Mouse (Mus musculus) hindbrain, embryonic 15.5 days (tissue): ENCODE measurements around the gene 6030468B19Rik. TPM values are rescaled to one million over a fixed set of nuclear protein-coding genes. Genes with fewer than 3 reads are reported as not detected.

ENCODE experiments used
- ATAC-seq: fragments of 200-750 bp; cut with Nextera tagmentation; 2 replicates; pipeline ENCODE4 v1.8.0; 2017; ENCODE audit warnings: low read depth, moderate number of reproducible peaks, moderate TSS enrichment; ENCODE audit not compliant: low FRiP score
- H3K27ac ChIP-seq: fragments of 300-500 bp; sonication (generic); replicated peaks from 2 replicates; pipeline ENCODE4 v1.5.1; 2015; ENCODE audit warnings: mild to moderate bottlenecking, inconsistent platforms
- H3K27me3 ChIP-seq: fragments of 300-500 bp; sonication (generic); 2 replicates; pipeline ENCODE4 v1.6.1; 2015; ENCODE audit warnings: control low read depth, inconsistent platforms
- H3K36me3 ChIP-seq: fragments of 300-500 bp; sonication (generic); 2 replicates; pipeline ENCODE4 v1.6.1; 2015; ENCODE audit warnings: control low read depth, inconsistent platforms
- H3K4me1 ChIP-seq: fragments of 300-500 bp; sonication (generic); replicated peaks from 2 replicates; pipeline ENCODE4 v1.6.1; 2015; ENCODE audit warnings: control low read depth, inconsistent platforms
- H3K4me2 ChIP-seq: fragments of 300-500 bp; sonication (generic); 2 replicates; pipeline ENCODE4 v1.6.1; 2015; ENCODE audit warnings: moderate library complexity, mild to moderate bottlenecking, inconsistent platforms
- H3K4me3 ChIP-seq: fragments of 300-500 bp; sonication (generic); 2 replicates; pipeline ENCODE4 v1.5.1; 2015; ENCODE audit warnings: mild to moderate bottlenecking, inconsistent platforms
- H3K9ac ChIP-seq: fragments of 300-500 bp; sonication (generic); 2 replicates; pipeline ENCODE4 v1.6.1; 2015; ENCODE audit warnings: inconsistent platforms
- H3K9me3 ChIP-seq: fragments of 300-500 bp; sonication (generic); 2 replicates; pipeline ENCODE4 v1.6.1; 2016; ENCODE audit warnings: control low read depth, inconsistent platforms
- WGBS: fragments of 180-500 bp; shearing (Covaris S2); methylation state at CpG from one replicate; pipeline ENCODE4 v1.1.7; 2015; 5-methylcytosine and 5-hydroxymethylcytosine counted together
- polyA plus RNA-seq: library from polyadenylated mRNA; unstranded; fragments of >200 nt; fragmentation: Nextera tagmentation; extraction: Ambion mirVana; gene quantifications from 2 replicates; pipeline ENCODE4 v1.2.1, GENCODE M21; 2015

Gene 6030468B19Rik
- not detected in 2 replicates for polyA plus RNA-seq

DNA sequence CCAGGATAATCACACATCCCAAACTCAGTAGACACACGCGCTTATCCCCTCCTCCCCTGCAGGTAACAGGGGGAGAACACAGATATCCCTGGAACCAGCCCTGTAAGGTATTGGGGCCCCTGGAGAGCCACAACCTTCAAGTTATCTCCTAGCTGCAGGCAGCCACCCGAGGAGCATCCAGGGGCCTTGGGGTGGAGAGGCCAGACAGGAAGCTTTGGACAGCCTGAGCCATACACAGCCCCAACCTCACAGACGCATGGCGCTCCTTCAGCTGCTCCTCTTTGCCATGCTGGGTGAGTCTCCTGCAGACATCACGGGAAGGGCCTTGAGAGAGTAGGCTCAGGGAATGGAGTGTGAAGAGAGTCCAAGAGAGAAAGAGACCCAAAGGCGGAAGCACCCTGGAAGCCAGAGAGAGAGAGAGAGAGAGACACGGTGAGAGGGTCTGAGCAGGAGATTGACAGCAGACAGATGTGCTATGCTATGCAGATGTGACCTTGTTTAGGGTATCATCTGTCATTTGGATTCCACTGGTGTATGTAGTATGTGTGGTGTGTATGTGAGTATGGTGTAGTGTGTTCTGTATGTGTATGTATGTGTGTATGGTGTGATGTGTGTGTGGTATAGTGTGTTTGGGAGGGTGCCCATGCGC lies at the start of gene 6030468B19Rik:
Gene 6030468B19Rik (plus strand): TSS at position 150 of the 649 bp plus-strand sequence.
- 65% methylated on average over 9 of the region's 9 CpGs for WGBS
- no peaks in the 10 kb centered on the region for H3K4me1 ChIP-seq
- no peak within 1 kb of the TSS for H3K4me2 ChIP-seq

DNA sequence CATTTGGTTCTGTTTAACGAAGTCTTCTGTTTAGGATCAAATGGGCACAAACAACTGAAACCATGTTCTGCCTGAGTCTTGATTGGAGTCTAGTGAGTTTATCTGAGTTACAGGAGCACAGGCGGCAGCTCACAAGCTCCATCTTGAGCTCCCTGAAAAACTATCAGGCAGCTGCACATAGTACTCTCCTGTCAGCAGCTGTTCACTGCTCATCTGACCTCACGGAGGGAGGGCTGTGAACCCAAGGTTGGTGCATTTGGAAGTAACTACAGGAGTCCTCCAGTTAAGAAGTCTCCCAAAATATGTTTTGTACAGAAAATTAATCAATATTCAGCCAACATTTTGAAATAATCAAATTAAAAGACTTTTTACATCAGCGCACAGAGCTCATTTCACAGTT lies 48.8 kb upstream of the 6030468B19Rik start:
- Histone ChIP-seq H3K9me3 (no peaks in the 10 kb centered on the region), H3K9ac (no peak overlapping the region), H3K4me1 (no peaks in the 10 kb centered on the region), H3K4me2 (no peak overlapping the region), H3K4me3 (no peak overlapping the region), H3K27me3 (no peaks in the 10 kb centered on the region), H3K36me3 (peaks cover 94% of the 10 kb centered on the region), H3K27ac (no peak overlapping the region)
- ATAC-seq: no peak
- WGBS: 84% methylated on average over 4 of the region's 4 CpGs

More for the DNA sequence above, at the start of gene 6030468B19Rik:
- H3K9ac ChIP-seq: no peak within 1 kb of the TSS
- no peaks in the 10 kb centered on the region for H3K27me3 ChIP-seq
- H3K36me3 ChIP-seq: no peaks in the 10 kb centered on the region
- H3K4me3 ChIP-seq: no peak within 1 kb of the TSS
- H3K27ac ChIP-seq: no peak within 1 kb of the TSS
- ATAC-seq: no peak
- H3K9me3 ChIP-seq: no peaks in the 10 kb centered on the region

DNA sequence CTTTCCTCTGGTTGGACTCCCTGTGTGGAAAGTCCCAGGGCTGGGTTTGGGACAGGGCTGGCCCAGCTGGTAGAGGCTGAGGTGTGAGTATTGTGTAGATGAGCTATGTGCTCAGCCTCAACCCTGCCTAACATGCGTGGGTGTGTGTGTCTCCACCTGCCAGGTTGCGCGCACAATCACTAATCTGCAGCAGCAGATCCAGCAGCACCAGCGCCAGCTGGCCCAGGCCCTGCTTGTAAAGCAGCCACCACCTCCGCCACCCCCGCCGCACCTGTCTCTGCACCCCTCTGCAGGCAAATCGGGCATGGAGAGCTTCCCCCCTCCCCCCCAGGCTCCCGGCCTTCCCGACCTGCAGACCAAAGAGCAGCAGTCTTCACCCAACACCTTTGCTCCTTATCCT lies 48.0 kb upstream of the 6030468B19Rik start:
- Histone ChIP-seq H3K4me1 (no peaks in the 10 kb centered on the region), H3K4me2 (no peak overlapping the region), H3K4me3 (no peak overlapping the region), H3K27me3 (no peaks in the 10 kb centered on the region), H3K9ac (no peak overlapping the region), H3K36me3 (peaks cover 94% of the 10 kb centered on the region), H3K27ac (no peak overlapping the region), H3K9me3 (no peaks in the 10 kb centered on the region)
- ATAC-seq: no peak
- 95% methylated on average over 10 of the region's 10 CpGs for WGBS

DNA sequence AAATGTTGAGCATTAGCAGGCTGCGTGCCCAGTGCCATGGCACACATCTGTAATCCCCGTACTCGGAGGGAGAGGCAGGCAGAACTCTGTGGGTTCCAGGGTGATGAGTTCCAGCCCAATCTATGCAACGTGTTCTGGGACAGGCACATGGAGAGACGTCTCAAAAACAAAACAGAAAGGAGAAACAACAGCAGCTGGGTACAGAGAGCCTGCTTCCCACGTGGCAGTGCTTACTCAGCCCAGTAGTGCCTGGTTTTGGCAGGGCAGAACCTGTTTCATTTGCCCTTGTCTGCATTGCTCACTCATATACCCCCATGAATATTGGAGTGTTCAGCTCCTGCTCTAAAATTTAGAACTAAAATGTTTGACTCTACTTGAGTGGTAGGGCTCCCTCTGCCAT lies 45.9 kb upstream of the 6030468B19Rik start:
- H3K9ac ChIP-seq: no peak overlapping the region
- WGBS: 89% methylated on average over 6 of the region's 6 CpGs
- no peak overlapping the region for H3K4me2 ChIP-seq
- ATAC-seq: no peak
- no peaks in the 10 kb centered on the region for H3K9me3 ChIP-seq
- peaks cover 94% of the 10 kb centered on the region for H3K36me3 ChIP-seq
- H3K4me3 ChIP-seq: no peak overlapping the region
- H3K4me1 ChIP-seq: no peaks in the 10 kb centered on the region
- no peak overlapping the region for H3K27ac ChIP-seq
- H3K27me3 ChIP-seq: no peaks in the 10 kb centered on the region

DNA sequence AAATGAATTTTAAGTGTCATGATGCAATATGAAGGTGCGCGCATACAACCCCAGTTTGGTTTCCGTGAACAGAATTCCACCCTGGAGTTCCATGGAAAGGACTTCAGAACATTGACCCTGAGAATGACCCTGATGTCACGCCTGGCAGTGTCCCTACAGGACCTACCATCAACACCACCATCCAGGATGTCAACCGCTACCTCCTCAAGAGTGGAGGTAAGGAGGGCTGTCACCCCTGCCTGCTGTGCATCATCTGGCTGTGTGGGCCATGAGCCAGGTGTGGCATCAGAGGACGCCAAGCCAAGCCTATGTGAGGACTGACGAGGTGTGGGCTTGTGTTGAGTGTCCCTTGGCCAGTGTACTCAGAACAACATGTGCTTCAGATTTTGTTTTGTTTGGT lies 41.6 kb upstream of the 6030468B19Rik start:
- Histone ChIP-seq H3K9me3 (no peaks in the 10 kb centered on the region), H3K27ac (no peak overlapping the region), H3K4me3 (no peak overlapping the region), H3K36me3 (peaks cover 94% of the 10 kb centered on the region), H3K4me1 (no peaks in the 10 kb centered on the region), H3K4me2 (no peak overlapping the region), H3K27me3 (no peaks in the 10 kb centered on the region), H3K9ac (no peak overlapping the region)
- WGBS: 94% methylated on average over 7 of the region's 7 CpGs
- ATAC-seq: no peak

DNA sequence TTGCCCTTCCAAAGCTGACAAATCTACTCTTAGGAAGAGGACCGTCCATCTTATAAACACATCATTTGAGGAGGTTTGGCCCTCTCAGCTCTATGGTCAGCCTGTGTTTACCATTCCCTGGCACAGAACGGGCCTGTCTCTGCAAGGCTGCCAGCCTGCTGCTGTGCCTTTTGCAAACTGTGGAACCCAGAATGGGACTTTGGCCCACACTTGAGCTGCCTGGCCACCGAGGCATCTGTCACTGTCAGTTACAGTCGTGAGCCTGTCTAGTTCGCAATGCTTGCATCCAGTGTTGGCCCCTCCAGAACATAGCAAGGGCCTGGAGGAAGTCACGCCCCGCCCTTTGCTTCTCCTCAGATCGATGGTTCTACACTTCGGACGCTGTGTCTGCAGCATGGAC lies 38.2 kb upstream of the 6030468B19Rik start:
- WGBS: 87% methylated on average over 10 of the region's 10 CpGs

DNA sequence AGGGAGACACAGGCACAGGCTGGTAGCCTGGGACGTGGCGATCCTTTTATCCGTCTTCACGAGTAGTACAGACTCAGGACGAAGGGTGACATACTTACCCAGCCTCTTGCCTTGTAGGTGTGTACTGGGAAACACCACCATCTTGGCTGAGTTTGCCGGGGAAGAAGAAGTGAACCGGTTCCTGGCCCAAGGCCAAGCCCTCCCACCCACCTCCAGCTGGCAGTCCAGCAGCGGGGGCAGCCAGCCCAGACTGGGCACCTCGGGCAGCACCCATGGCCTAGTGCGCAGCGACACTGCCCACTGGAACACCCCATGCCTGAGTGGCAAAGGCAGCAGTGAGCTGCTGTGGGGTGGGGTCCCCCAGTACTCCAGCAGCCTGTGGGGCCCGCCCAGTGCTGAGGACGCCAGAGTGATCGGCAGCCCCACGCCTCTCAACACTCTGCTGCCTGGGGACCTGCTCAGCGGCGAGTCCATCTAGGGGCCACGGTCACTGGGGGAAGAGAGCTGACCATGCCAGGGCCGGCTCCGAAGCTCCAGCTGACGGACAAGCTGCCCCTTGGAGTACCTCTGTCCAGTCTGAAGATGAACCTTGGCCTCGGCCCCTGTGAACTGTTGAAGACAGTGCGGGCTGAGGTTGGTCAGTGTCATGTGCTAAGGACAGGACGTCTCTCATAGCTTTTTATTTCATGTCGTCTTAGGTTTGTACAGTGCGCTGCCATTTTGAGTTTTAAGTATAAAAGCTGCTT lies 36.9 kb upstream of the 6030468B19Rik start:
- 87% methylated on average over 26 of the region's 26 CpGs for WGBS
- H3K36me3 ChIP-seq: peaks cover 86% of the 10 kb centered on the region

More for the DNA sequence above, 38.2 kb upstream of the 6030468B19Rik start:
- no peak overlapping the region for H3K27ac ChIP-seq
- H3K36me3 ChIP-seq: peaks cover 91% of the 10 kb centered on the region
- no peak for ATAC-seq
- no peaks in the 10 kb centered on the region for H3K4me1 ChIP-seq
- H3K4me3 ChIP-seq: no peak overlapping the region
- no peaks in the 10 kb centered on the region for H3K27me3 ChIP-seq
- H3K9me3 ChIP-seq: no peaks in the 10 kb centered on the region
- no peak overlapping the region for H3K4me2 ChIP-seq
- H3K9ac ChIP-seq: no peak overlapping the region

DNA sequence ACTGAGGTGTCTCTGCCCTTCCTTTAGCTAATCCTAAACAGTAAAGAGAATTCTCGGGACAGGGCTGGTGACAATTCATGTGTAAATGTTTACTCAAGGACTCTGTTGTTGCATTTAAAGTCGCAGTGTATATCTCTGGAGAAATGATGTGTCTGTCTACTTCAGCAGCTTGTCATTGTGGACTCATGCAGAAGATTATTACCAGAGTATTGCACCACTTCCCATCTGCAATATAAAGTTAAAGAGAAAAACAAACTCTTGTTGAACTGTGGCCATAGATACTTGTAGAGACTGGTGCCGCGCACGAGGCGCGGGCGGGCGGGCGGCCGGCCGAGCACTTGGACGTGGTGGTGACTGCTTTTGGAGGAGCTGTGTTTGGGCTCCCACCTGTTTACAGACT lies 35.7 kb upstream of the 6030468B19Rik start:
- H3K27ac ChIP-seq: no peak overlapping the region
- H3K36me3 ChIP-seq: peaks cover 73% of the 10 kb centered on the region
- H3K4me2 ChIP-seq: no peak overlapping the region
- H3K9me3 ChIP-seq: no peaks in the 10 kb centered on the region
- ATAC-seq: no peak
- H3K4me1 ChIP-seq: no peaks in the 10 kb centered on the region
- no peak overlapping the region for H3K9ac ChIP-seq
- WGBS: 93% methylated on average over 13 of the region's 13 CpGs
- H3K4me3 ChIP-seq: no peak overlapping the region
- no peaks in the 10 kb centered on the region for H3K27me3 ChIP-seq

More for the DNA sequence above, 36.9 kb upstream of the 6030468B19Rik start:
- no peak overlapping the region for H3K27ac ChIP-seq
- no peak overlapping the region for H3K9ac ChIP-seq
- no peaks in the 10 kb centered on the region for H3K9me3 ChIP-seq
- no peak overlapping the region for H3K4me2 ChIP-seq
- H3K4me3 ChIP-seq: no peak overlapping the region
- H3K27me3 ChIP-seq: no peaks in the 10 kb centered on the region
- ATAC-seq: no peak
- no peaks in the 10 kb centered on the region for H3K4me1 ChIP-seq

DNA sequence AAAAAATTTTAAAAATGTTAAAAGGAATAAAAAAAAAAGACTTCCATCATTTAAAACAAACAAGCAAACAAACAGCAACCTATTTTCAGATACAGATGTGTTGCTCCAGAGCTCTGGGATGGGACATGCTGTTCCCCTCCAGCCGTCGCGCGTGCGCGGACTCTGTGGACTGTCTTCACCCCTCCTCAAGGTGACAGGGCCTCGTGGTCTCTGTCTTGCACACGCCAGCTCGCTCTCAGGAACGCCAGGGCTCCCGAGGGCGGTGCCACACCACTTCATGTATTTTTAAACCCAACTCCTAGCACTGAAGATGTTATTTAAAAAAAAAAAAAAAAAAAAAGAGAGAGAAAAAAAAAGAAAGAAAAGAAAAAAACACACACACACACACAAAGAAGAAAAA lies 35.2 kb upstream of the 6030468B19Rik start:
- Histone ChIP-seq H3K4me1 (no peaks in the 10 kb centered on the region), H3K4me2 (no peak overlapping the region), H3K27ac (no peak overlapping the region), H3K4me3 (no peak overlapping the region), H3K9me3 (no peaks in the 10 kb centered on the region), H3K36me3 (peaks cover 69% of the 10 kb centered on the region), H3K9ac (no peak overlapping the region), H3K27me3 (no peaks in the 10 kb centered on the region)
- 91% methylated on average over 12 of the region's 12 CpGs for WGBS
- ATAC-seq: no peak

DNA sequence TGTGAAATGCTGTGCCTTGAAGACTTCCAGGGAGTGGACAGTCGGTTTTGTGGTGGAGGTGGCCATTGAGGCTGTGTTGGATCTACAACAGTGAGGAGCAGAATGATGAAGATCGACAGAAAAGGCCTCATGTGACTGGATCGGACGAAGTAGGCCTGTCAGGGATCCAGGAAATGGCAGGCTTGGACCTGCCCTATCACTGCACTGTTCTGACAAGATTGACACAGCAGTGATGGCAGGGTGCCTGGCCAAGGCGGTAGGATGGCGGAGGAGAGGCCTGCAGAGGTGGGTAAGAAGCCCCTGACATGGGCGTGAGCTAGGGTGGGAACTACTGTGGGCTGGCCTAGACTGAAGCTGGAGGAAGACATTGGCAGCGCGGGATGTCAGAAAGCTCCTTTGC lies 33.1 kb upstream of the 6030468B19Rik start:
- no peaks in the 10 kb centered on the region for H3K9me3 ChIP-seq
- H3K4me2 ChIP-seq: no peak overlapping the region
- 89% methylated on average over 9 of the region's 9 CpGs for WGBS
- ATAC-seq: no peak
- H3K9ac ChIP-seq: no peak overlapping the region
- no peaks in the 10 kb centered on the region for H3K27me3 ChIP-seq
- H3K27ac ChIP-seq: no peak overlapping the region
- H3K4me1 ChIP-seq: peaks cover 4% of the 10 kb centered on the region
- H3K36me3 ChIP-seq: peaks cover 49% of the 10 kb centered on the region
- H3K4me3 ChIP-seq: no peak overlapping the region

DNA sequence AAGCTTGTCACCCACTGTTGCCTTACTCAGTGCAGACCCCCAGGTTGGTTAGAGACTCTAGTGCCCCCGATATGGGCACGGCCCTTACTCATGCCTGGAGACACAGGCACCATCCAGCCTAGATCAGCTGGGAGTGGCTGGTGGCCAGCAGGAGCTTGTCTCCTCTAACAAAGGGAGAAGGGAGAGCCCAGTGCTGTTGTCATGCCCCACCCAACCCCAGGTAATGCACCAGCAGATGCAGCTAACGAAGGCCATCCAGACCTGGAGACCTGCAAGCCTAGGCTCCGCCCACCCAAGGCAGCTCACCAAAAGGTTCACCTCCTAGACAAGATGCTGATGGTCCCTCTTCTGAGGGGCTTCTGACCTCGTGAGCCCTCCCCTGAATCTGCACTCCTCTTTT lies 32.1 kb upstream of the 6030468B19Rik start:
- Histone ChIP-seq H3K9me3 (no peaks in the 10 kb centered on the region), H3K9ac (no peak overlapping the region), H3K4me1 (peaks cover 15% of the 10 kb centered on the region), H3K27ac (no peak overlapping the region), H3K27me3 (no peaks in the 10 kb centered on the region), H3K36me3 (peaks cover 38% of the 10 kb centered on the region), H3K4me3 (no peak overlapping the region), H3K4me2 (no peak overlapping the region)
- ATAC-seq: no peak
- WGBS: 84% methylated on average over 5 of the region's 5 CpGs

DNA sequence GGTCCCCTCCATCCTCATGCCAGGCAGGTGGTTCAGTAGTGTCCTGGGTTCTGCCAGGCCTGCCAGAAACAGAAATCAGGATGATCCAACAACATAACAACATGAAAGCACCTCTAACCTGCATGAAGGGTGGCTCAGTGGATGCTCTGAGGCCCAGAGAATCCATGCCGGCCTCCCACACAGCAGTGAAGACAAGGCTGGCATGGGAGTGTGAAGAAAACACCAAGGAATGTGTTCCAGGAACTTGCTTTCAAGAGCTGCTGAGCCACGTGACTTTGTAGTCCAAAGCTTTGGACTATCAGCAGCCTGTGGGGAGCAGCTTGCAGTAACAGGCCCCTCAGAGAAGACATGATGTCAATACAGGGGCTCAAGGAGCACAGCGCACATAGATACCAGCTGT lies 31.2 kb upstream of the 6030468B19Rik start:
- Histone ChIP-seq H3K4me2 (no peak overlapping the region), H3K27me3 (no peaks in the 10 kb centered on the region), H3K4me3 (no peak overlapping the region)

More for the DNA sequence above, 31.2 kb upstream of the 6030468B19Rik start:
- Histone ChIP-seq H3K9me3 (no peaks in the 10 kb centered on the region), H3K9ac (no peak overlapping the region), H3K36me3 (peaks cover 30% of the 10 kb centered on the region), H3K27ac (no peak overlapping the region), H3K4me1 (peaks cover 15% of the 10 kb centered on the region)
- 94% methylated on average over 3 of the region's 3 CpGs for WGBS
- no peak for ATAC-seq
